Mouse (Mus musculus) frontal cortex, postnatal 14 days (tissue): ENCODE results near the gene Cuta.
"Not testable (repeated sequence)": the region's sequence is repeated elsewhere in the genome, so short reads cannot be mapped to it uniquely, and the experiment has no call there.

ENCODE experiments used
- DNase-seq, 2 experiments: peaks; one replicate each; pipeline ENCODE4 v3.0.0; 2022; ENCODE audit warnings: low spot score in 2 of 2

The Cuta gene

GRCm38 (mm10) chr17:26936921-26937695 is 2.3 kb downstream of the Cuta start:
- DNase-seq, result no peak

- DNase-seq, result no peak
Measured at GRCm38 (mm10) chr17:26936453-26936852, 2.9 kb downstream of the Cuta start.

GRCm38 (mm10) chr17:26935027-26935426 is 4.3 kb downstream of the Cuta start:
- DNase-seq, result no peak

- no peak for DNase-seq
Measured at GRCm38 (mm10) chr17:26933885-26934827, 5.2 kb downstream of the Cuta start.

- no peak for DNase-seq
Measured at GRCm38 (mm10) chr17:26933419-26933818, 6.0 kb downstream of the Cuta start.

DNA sequence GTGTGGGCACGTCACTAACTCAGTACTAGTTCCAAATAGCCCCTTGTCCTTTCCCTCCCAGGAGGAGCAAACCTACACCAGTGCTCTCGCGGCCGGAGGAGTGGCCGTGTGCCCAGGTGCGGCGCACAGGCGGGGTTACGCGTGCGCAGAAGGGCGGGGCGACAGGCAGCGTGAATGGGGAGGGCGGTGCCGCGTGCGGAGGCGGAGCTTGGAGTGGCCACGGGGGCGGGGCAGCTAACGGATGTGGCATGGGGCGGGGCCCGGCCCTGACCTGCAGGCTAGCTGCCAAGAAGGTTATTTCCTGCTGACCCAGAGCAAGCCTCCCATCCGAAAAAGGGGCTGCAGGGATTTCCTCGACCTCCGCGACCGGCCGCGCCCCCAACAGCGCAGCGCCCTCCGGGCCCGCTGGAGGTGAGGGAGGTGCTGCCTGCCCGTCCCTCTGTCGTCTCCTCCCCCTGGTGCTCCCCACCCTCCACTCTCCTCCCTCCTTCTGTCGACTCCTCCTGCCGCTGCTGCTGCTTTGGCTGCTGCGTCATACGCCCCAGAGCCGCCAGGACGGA is 6.5 kb downstream of the Cuta start, which contains the start of gene Phf1:
TSS of gene Phf1 (plus strand) at position 214 of the 560 bp plus-strand sequence.
- peak; percentile 82 to 89 for DNase-seq

- DNase-seq, result not testable (repeated sequence)
Measured at GRCm38 (mm10) chr17:26931795-26932194, 7.6 kb downstream of the Cuta start.

GRCm38 (mm10) chr17:26925414-26925813 is 14.0 kb downstream of the Cuta start:
- DNase-seq, result not testable (repeated sequence)

DNA sequence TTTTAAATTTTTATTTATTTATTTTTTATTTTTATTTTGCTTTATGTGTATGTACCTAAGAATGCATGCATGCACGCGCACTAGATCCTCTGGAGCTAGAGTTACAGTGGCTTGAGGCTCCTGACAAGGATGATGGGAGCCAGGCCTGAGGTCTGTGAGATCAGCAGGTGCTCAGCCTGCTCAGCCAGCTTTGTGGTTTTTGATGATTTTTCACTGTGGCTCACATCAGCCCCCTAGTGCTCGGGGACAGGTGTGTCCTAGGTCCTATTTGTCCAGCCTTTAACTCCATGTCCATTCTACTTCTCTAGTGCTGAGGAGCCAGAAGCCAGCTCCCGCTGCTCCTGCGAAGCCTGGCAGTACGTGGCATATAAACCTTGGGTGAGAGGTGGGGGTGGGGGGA is 17.0 kb downstream of the Cuta start:
- DNase-seq, result not testable (repeated sequence)

GRCm38 (mm10) chr17:26919516-26919915 is 19.9 kb downstream of the Cuta start:
- DNase-seq, result not testable (repeated sequence)

DNA sequence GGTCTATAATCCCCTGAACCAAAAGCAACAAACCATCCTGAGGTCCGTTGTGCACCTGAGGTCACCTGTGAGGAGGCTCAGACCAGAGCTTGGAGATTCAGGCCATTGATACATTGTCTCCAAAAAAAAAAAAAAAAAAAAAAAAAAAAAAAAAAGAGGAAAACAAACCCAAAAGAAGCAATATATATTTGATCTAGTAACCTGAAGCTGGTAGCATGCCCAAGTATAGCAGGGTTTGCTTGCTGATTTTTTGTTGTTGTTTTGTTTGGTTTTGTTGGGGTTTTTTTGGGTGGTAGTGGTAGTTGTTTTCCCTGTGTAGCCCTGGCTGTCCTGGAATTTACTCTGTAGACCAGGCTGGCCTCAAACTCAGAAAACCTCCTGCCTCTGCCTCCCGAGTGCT is 21.0 kb downstream of the Cuta start:
- DNase-seq, result no peak

DNA sequence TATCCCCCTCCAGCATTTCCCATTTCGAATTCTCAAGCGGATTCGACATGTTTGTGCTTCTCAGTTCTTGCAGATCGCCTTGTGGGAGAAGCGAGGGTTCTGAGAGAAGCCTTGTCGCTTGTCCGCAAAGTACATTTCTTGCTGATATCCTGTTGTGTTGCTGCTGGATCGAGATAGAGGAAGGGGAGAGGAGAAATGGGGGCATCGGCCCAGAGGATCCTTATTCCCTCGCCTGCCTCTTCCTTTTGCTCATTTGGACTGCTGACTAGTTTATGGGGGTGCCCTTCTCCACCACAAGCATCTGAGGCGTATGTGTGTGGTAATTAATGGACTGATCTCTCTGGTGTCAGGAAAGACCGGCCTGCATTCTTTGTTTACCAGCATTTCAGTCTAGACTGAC is 21.8 kb downstream of the Cuta start:
- not testable (repeated sequence) for DNase-seq

- peak; percentile 99 to 100 for DNase-seq
Measured at GRCm38 (mm10) chr17:26916711-26917482, 22.5 kb downstream of the Cuta start, which contains the start of gene Kifc5b. Kifc5b (plus strand) TSS chr17:26917091.

DNA sequence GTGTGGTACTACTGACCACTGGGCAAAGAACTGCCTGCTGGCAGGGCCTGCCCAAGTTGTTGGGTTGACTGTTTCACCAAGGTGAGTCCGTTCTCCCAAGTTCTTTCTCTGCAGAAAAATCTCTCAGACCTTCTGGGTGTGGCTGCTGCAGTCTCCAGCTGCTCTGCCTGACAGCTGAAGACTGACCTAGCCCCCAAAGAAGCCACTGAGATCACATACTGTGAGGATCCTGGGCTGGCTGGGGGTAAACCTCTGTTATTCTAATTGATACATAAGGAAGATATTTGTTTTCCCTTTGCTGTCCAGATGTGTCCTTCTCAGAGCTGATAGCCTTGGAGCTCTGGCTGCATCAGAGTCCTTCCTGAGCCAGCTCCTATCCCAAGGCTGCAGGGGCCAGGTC is 24.1 kb downstream of the Cuta start:
- DNase-seq, result no peak

GRCm38 (mm10) chr17:26907506-26907905 is 31.9 kb downstream of the Cuta start:
- DNase-seq, result not testable (repeated sequence)

DNA sequence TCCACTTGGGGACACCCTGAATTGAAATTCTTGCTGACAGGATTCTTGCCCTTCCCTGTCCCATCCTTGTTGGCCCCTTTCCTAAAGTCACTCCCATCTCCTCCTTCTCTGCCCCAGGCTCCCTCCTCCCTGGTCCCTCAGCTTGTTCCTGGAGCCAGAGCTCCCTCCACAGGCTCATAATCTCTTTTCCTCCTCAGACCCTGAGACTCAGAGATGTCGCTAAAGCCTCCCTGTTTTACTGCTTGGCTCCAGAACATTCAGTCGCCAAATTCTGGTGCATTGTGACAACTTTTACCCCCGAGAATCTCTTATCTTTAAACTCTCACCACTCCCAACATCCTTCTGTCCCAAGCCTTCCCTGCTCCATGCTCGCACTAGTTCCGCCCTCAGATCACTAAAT is 35.0 kb downstream of the Cuta start:
- DNase-seq, result no peak

GRCm38 (mm10) chr17:26900916-26901315 is 38.5 kb downstream of the Cuta start:
- no peak for DNase-seq

GRCm38 (mm10) chr17:26895578-26895977 is 43.8 kb downstream of the Cuta start:
- DNase-seq, result peak in 1 of 2 experiments; percentile 40

- DNase-seq, result no peak
Measured at GRCm38 (mm10) chr17:26894342-26894741, 45.0 kb downstream of the Cuta start.

DNA sequence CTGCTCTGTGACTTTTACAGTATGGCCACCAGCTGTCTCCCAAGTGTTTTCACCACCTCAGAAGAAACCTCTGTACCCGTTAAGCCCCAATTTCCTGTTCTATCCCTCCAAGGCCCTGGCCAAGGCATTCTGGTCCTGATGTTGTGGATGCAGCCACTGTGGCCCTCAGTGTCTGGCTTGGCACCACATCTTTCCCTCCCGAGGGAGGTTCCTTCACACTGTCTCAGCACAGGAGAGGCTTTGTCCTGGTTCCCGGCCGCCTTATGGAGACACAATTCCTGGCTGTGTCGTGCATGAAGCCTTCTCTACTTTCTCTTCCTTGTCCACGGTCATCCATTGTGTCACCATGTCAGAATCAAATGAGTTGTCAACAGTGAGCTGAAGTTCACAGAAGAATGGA is 45.9 kb downstream of the Cuta start:
- no peak for DNase-seq

- no peak for DNase-seq
Measured at GRCm38 (mm10) chr17:26892635-26893375, 46.6 kb downstream of the Cuta start.
